Mouse (Mus musculus) heart, adult 11 months (tissue): ENCODE results near the gene Ndufa13.
"Not testable (repeated sequence)": the region's sequence is repeated elsewhere in the genome, so short reads cannot be mapped to it uniquely, and the experiment has no call there.

Experiments used
- DNase-seq: peaks from one replicate; pipeline ENCODE4 v3.0.0; 2022

Ndufa13 gene

DNA sequence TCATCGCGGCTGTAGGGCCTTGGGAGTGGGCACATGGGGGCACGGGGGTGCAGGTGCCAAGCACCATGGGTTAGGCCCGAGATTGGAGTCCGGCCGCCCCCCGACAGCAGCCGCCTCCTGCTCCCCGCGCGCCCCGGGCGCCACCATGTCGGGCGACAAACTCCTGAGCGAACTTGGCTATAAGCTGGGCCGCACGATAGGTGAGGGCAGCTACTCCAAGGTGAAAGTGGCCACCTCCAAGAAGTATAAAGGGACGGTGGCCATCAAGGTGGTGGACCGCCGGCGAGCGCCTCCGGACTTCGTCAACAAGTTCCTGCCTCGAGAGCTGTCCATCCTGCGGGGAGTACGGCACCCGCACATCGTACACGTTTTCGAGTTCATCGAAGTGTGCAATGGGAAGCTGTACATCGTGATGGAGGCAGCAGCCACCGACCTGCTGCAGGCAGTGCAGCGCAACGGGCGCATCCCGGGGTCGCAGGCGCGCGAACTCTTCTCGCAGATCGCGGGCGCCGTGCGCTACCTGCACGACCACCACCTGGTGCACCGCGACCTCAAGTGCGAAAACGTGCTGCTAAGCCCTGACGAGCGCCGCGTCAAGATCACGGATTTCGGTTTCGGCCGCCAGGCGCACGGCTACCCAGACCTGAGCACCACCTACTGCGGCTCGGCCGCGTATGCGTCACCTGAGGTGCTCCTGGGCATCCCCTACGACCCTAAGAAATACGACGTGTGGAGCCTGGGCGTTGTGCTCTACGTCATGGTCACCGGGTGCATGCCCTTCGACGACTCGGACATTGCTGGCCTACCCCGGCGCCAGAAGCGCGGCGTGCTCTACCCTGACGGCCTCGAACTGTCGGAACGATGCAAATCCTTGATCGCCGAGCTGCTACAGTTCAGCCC is at the start of gene Ndufa13, which contains the start of the genes Tssk6 and Yjefn3:
TSS of gene Ndufa13 (minus strand) at position 396 of the 900 bp plus-strand sequence.
TSS of gene Tssk6 (plus strand) at position 22 of the 900 bp plus-strand sequence.
TSS of gene Yjefn3 (minus strand) at position 550 of the 900 bp plus-strand sequence.
- no peak for DNase-seq

DNA sequence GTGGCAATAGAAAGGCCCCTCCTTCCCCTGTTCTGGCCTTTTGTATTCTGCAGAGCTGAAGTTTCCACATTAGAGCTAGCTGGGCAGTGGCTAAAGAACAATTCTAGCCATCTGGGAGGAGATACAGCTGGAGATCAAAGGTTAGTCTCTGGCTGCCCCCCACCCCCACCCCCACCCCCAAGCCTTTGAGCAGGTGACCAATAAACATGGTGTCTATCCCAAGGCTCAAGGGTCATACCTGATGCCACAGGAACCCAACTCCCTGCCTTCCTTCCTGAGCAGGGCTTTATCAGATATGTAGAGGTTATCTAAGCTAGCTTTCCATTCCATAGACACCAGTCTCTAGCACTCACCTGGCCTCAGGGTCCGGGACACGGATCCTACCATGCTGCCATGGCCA is 47.9 kb upstream of the Ndufa13 start:
- DNase-seq: no peak

DNA sequence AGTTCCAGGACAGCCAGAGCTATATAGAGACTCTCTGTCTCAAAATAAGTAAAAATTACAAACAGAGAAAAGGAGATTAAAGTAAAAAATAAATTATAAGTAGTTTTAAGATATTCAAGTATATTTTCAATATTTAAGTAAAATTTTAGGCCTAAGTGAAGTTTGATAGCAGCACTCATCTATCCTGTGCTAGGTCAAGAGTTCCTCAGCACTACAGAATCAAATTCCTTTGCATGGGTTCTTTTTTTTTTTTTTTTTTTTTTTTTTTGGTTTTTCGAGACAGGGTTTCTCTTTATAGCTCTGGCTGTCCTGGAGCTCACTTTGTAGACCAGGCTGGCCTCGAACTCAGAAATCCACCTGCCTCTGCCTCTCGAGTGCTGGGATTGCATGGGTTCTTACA is 40.1 kb upstream of the Ndufa13 start:
- not testable (repeated sequence) for DNase-seq

DNA sequence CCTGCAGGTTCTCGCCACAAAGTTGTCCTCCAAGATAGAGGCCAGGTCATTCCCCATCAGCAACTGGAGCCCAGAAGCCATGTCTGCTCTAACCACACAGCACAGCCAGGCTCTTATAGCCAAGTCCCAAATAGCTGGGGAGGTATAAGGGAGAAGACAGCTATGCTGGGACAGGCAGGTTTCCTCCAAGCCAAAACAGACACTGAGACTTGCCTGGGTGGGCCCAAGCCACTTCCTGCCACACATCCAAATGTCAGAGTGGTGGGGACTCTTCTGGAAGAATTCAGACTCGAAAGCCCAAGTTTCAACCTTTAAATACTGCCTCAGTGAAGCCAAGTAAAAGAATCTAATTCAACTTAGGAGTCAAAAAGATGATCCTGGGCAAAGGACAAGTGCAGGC is 38.0 kb upstream of the Ndufa13 start:
- DNase-seq: no peak

DNA sequence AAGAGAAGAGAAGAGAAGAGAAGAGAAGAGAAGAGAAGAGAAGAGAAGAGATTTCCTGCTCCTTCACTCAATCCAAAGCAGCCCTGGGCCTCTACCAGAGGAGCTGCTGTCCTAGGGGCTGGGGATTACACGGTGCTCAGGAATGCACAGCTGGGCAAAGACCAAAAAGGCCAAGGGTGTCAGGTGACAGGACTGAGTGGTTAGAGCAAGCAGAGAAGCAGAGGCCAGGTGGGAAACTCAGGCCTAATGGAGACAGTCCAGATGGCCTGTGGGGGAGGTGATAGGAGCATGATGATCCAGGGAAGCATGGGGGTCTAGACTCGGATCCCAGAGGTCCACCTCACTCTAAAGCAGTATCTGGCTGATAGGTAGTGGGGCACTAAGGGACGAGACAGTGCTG is 37.3 kb upstream of the Ndufa13 start:
- no peak for DNase-seq

DNA sequence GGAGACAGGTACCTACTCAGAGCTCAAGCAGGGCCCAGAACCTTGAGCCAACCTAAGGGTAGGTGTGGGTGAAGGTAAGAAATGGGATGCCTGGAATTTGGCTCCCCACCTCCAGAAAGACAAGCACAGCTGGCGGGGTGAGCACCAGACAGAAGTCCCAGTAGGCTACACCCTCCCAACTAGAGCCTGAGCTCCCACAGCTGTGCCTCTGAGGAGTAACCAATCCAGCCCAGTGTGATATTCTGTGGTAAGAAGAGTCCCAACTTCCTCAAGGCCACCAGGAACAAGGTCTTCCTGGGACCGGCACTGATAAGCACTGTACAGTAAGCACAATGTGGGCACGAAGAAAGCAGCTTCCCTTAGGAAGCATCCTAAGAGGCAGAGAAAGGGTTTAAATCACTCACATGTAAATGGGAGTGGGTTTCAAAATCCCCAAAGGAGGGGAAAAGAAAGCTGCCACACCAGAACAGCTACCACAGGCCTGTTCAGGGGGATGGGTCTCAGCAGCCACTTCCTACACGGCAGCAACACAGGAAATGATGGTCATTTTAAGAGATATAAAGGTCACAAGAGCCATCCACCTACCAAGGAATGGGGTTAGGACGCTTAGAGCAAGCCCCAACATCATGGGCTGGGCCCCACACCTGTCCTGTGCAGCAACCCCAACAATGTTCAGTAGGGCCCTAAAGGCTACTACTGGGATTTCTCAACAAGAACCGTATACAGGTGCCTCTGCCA is 36.1 kb upstream of the Ndufa13 start:
- no peak for DNase-seq

DNA sequence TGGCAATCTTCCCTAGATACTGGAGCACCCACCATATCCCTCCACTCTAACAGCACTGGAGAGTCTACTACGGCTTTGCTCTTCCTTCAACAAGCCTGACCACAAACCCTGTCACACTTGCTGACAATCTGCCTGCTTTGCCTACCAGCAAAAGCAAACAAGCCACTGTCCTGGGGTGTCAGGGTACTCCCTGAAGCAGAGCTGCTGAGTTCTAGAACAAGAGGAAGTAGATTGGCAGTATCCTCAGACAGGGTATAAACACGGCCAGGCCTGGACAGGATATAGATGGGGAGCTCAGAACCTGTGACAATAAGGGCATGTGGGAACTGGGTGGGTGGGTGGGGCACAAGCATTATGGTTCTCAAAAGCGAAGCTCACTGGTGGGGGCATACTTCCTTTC is 35.1 kb upstream of the Ndufa13 start:
- no peak for DNase-seq

DNA sequence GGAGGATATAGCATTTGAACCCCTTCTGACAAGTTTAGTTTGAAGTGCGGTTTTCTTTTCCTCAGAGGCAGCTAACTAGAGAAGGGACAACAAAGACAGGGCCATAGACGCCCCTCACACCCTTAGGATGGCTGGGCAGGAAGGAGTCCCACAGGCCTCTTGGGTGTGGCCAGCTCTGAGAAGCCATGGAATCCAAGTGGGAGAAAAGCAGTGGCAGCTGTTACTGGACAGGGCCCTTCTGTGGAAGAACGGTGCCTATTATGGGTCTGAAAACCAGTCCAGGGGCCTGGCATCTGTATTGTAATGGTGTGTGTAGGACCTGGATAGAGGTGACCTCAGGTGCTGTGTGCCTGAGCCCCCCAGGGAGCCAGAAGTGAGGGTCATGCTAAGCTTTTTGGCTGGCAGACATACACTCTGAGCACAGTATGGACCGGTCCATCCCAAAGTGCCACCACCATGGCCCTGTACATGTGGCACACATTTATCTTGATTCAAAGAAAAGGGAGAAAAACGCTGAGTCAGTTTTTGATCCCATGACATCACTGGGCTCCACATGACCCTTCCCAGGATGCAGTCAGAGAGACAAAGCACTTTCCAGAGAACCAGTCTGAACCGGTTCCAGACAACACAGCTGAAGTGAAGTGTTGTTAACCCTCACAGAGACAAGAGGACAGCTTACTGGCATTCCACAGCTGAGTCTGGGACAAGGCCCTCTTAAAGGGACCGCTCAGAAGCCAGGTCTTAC is 33.9 kb upstream of the Ndufa13 start:
- peak; percentile 96 for DNase-seq

DNA sequence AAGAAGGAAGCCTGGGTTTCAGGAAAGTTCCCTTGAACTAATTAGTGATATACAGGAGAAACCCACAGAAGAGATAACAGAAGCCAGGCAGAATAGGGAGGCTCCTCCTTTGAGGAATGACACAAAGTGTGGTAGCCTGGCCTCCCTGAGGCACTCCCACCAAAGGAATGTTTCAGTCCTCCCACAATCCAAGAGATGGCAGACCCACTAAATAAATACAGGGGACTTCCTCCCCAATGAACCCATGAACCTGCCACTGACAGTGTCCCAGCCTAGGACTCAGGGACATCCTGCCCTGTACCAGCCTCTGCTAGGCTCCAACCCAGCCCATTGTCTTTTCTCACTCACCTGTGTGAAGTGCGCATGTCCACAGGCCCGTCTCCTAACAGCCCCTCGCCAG is 33.1 kb upstream of the Ndufa13 start:
- no peak for DNase-seq

DNA sequence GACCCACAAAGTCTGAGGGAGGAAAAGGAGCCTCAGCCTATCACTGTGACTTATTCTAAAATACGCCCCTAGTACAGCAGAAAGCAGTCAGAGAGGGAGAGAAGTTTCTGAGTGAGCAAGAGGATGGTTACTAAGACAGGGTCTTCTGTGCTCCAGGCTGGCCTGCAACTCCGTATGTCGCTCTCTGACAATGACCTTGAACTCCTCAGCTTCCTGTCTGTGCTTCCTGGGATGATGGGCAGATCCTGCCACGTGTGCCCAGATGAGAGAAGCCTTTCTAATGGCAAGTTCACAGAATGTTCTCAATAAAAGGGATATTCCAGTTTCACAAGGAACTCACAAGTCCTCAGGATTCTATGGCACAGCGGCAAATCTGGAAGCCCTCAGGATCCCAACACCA is 32.2 kb upstream of the Ndufa13 start:
- no peak for DNase-seq

DNA sequence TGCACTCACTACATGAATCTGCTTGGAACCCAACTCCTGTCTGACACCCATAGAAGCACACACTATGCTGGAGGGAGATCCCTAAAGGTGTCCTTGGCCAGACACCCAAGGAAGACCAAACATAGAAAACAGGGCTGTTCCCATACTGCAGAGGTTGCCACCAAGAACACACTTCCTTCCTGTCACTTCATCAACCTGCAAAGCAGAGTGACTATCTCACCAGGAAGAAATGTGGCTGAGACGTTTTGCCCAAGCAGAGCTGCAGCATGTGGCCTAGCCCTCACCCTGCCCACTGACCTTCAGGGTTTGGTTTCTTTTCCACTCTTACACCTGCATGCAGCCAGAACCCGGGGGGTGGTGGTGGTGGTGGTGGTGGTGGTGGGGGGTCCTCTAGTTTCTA is 31.5 kb upstream of the Ndufa13 start:
- DNase-seq: no peak

DNA sequence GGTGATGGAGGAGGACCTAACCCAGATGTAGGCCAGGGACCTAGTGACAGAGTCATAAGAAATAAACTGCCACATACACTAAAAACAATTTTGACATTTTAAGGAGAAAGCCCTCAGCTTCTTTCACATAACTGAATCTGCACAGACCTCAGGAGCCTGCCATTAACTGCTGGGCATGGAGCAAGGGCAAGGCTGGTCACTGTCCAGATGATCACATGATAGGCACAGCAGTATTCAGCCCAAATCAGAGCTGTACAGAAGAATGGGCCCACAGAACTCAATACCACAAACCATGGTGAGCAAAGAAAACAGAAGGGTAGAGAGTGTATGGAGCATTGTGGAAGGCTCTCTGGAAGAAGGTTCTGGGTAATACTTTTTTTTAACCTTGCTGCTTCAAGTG is 24.5 kb upstream of the Ndufa13 start:
- DNase-seq: no peak

DNA sequence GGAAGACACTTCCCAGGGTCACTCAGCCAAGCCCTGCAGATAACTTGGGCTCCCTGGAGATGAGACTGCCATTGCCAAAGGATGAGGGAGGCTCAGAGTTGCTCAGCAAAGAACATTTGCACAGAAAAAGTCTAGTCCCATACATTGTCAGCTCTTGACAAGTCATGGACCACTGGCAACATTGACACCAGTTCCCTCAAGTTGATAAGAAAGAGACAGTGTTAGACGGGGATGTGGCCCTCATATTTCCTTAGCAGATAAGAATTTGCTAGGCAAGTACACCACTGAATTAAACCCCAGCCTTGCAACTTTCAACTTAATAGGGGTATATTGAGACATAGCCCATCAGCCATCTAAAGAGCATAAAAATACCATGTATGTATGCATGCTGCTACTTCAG is 21.6 kb upstream of the Ndufa13 start:
- no peak for DNase-seq

DNA sequence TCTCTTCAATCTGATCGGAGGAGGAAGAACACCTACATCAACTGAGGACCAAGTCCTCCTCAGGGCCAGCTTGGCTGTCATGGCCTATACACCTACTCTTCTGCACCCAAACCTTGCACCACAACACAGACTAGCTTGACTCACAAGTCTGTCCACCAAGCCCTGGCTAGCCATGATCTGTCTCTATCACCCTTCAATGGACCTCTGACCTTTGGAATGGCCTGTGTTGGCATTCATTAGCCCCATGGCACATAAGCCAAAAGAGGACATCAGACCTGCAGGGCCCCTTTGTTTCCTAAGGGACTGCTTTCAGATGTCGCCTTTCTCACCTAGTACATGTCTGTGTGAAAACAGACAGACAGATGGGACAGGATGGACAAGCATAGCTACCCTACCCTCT is 18.8 kb upstream of the Ndufa13 start:
- no peak for DNase-seq

DNA sequence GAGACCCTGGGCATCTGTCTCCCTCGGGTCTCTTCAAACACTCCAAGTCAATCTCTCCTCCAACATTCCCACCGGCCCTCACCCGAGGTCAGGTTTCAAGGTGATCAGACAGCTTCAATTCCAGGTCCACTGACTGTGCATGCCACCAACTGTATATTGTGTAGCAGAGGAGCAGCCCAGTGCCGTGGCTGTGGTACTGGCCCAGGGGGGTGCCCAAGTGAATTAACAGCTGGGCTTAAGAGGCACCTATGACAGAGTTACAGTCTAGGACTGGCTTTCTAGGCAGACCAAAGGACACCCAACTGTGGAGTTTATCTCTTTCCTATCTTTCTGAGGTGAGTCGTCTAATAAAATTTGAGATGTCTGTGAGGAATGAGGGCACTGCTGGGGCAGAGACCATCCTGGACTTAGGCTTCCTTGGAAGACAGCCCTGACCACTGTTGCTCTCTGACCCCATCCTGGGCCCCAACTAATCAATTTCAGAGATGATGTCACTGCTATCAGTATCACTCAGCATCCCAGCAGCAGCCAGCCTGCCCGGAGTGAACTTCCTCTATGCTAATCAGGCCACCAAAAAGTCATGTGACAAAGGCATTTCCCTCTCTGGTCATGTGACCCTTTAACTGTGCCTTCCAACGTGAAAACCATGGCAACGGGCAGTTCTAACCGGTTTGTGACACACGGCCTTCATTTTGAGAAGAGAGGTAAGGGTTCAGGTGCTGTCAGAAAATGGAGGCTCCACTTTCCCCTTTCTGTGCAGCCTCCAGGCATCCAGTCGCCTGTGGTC is 17.7 kb upstream of the Ndufa13 start:
- DNase-seq: peak; percentile 98

DNA sequence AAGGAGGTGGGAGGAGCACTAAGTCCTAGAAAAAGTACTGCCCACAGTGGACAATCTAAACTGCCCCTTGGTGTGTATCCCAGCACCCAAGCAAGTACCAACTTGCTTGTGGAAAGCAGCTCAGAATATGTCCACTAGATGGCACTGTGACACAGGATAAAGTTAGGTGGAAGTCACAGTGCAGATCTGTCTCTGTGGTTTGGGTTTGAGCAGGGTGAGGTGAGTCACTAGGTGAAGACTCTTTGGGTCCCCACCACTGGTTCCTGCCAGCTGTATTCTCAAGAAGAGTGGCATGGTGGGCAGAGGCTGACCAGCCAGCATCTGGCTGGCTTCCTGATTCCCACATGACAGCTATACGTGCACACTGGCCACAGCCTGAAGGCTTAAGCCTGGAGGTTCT is 16.7 kb upstream of the Ndufa13 start:
- peak; percentile 96 for DNase-seq

DNA sequence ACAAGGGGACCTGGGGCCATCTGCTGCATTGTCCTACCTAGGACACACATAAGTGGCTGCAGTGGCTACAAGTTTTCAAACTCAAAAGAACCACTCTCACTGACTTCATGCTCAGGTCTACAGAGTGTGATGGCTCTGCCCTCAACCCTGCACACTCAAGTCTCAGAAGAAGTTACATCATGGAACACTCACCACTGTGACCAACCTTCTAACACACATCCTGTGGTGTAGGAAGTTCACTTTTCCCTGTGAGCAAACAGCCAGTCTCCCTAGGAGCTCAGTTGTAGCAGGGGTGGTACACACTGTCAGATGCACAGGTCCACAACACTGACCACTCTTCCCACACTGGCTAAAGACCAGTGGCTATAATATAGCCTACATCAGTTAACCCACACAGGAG is 16.1 kb upstream of the Ndufa13 start:
- no peak for DNase-seq

DNA sequence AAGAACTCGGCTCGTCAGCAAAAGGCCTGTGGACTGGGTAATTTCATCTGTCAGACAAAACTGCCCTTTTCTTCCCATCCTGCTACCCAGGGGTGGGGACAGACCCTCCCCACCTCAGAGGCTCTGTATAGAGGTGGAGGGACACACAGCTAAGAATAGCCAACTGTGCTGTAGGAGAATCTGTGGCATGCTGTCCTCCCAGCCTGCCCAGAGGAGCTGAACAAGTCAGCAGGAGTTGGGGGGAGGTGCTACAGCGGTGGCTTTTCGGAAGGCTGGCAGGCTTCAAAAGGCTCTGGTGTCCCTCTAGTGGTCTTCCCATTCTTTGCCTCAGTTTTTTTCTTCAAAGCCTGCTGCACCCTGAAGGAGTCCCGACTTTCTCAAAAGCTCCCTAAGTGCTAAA is 13.4 kb upstream of the Ndufa13 start:
- no peak for DNase-seq

DNA sequence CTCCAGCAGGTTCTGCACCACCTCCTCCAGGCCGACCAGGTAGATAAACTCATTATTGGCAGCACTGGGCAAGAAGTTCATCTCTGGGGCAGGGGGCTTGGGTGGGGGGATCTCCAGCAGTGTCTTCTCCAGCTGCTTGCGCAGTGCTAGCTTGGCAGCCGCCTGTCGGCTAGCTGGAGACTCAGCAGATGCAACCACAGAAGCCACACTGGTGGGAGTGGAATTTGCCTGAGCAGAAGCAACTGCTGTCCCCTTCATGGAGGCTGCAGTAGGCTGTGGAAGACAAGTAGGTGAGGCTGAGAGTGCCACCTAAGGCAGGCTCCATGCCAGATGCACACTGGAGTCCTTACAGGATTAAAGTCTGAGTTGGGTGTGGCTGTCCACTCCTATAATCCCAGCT is 12.2 kb upstream of the Ndufa13 start:
- DNase-seq: no peak

DNA sequence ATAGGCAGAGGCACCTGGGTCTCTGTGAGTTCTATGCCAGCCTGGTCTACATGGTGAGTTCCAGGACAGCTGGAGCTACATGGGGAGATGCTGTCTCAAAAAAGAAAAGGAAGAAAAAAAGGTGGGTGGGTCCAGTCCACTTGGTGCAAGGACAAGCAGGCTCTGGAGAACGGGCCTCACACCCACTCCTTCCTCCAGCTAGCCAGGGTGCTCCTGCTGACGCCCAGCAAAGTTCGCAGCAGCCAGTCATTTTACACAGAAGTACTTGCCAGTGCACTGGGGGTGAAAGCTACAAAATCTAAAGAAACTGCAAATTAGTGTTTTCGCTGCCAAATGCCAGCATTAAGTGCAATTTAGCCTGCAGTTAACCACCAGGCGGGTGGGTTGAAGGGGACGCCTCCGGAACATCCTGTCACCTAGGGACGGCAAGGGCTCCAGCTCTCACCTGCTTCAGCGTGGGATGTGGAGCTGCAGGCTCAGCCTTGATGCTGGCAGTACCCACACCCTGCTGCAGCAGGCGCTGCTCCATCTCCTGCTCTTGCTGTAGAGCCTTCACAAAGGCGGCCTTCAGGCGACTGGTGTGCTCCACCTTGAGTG is 10.2 kb upstream of the Ndufa13 start:
- DNase-seq: no peak

DNA sequence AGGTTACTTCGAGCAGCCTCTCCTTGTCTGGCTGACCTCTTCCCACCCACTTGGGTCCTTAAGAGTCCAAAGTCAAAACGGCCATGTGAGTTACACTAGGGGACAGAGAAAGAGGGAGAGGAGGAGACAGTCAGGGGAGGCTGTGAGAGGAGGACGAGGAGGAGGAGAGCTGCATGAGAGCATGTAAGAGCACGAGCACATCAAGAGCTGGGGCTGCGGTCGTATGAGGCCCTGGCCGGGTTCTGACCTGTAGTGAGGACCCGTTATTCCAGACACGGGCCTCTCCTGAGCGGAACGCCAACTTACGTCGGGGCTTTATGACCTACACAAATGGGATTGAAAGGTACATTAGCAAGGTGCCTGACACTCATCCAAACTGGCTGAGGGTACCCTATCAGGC is 9.6 kb upstream of the Ndufa13 start:
- peak; percentile 92 for DNase-seq

DNA sequence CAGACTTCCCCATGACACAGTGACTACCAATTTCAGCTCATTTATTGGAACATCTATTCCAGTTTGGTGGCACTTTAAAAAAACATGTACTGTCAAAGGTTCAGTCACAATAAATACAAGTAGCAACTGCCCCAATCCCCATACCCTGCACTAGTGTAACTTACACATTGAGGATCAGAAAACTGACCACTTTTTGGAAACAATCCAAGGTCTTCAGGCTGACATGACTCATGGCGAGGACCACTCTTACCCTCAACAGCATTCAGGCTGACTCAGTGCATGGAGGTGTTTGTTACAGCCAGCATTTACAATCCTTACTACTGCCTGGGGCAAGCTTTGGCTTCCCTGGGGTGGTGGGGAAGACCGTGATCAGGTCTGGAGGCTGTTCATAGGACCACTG is 4.7 kb upstream of the Ndufa13 start:
- DNase-seq: no peak
